Mouse (Mus musculus) ES-Bruce4 (cell line): Measurements from ENCODE around the gene Gm45213. TPM values are rescaled to one million over a fixed set of nuclear protein-coding genes. Genes with fewer than 3 reads are reported as not detected.

ENCODE experiments used
- H3K27ac ChIP-seq: 2 replicates; pipeline ENCODE4 v1.5.1; 2012; ENCODE audit warnings: low read length, inconsistent platforms; ENCODE audit not compliant: insufficient read depth
- H3K27me3 ChIP-seq: 2 replicates; pipeline ENCODE4 v1.6.1; 2012; ENCODE audit warnings: mild to moderate bottlenecking, low read length, inconsistent platforms; ENCODE audit not compliant: control insufficient read depth, poor library complexity, insufficient read depth, severe bottlenecking
- H3K36me3 ChIP-seq: 2 replicates; pipeline ENCODE4 v1.6.1; 2012; ENCODE audit warnings: inconsistent platforms, mild to moderate bottlenecking, low read length, moderate library complexity; ENCODE audit not compliant: control insufficient read depth, poor library complexity, insufficient read depth, severe bottlenecking
- H3K4me1 ChIP-seq: one replicate; pipeline ENCODE4 v1.8.1; 2011; ENCODE audit warnings: low read length; ENCODE audit not compliant: control insufficient read depth, insufficient read depth
- H3K4me3 ChIP-seq: 2 replicates; pipeline ENCODE4 v1.5.1; 2011; ENCODE audit warnings: low read depth, mild to moderate bottlenecking, low read length
- H3K9ac ChIP-seq: 2 replicates; pipeline ENCODE4 v1.6.1; 2012; ENCODE audit warnings: low read depth, mild to moderate bottlenecking, inconsistent platforms; ENCODE audit not compliant: poor library complexity, severe bottlenecking
- H3K9me3 ChIP-seq: replicated peaks from 2 replicates; pipeline ENCODE4 v1.6.1; 2012; ENCODE audit warnings: mild to moderate bottlenecking, low read length, inconsistent platforms; ENCODE audit not compliant: control insufficient read depth, poor library complexity, insufficient read depth, severe bottlenecking
- CTCF ChIP-seq: IDR thresholded peaks from one replicate; pipeline ENCODE4 v1.8.1; 2011; ENCODE audit warnings: low read depth, low read length
- EP300 ChIP-seq: IDR thresholded peaks from 2 replicates; pipeline ENCODE4 v1.6.1; 2011; ENCODE audit warnings: low read depth, low read length; ENCODE audit not compliant: insufficient read depth
- POLR2A ChIP-seq: IDR thresholded peaks from one replicate; pipeline ENCODE4 v1.8.1; 2011; ENCODE audit warnings: low read length; ENCODE audit not compliant: insufficient read depth
- polyA plus RNA-seq: library from polyadenylated mRNA; stranded (reverse); fragments of >200 nt; gene quantifications from 2 replicates; pipeline ENCODE4 v1.2.4, GENCODE M21; 2011; ENCODE audit warnings: low read depth; ENCODE audit not compliant: missing spikeins, insufficient read depth, insufficient read length

Gene Gm45213
- polyA plus RNA-seq, 1 experiment, result not detected

- TF ChIP-seq EP300, result no peak
- TF ChIP-seq CTCF, result no peak
- TF ChIP-seq POLR2A, result no peak
- H3K9me3 ChIP-seq, result no peaks in the 10 kb centered on the region
- no peak overlapping the region for H3K27ac ChIP-seq
- no peaks in the 10 kb centered on the region for H3K36me3 ChIP-seq
- no peaks in the 10 kb centered on the region for H3K27me3 ChIP-seq
- H3K4me1 ChIP-seq, result no peaks in the 10 kb centered on the region
- H3K4me3 ChIP-seq, result no peak overlapping the region
- H3K9ac ChIP-seq, result no peak overlapping the region
Observed at GRCm38 (mm10) chr7:66005066-66005465, 38.3 kb upstream of the Gm45213 start.

DNA sequence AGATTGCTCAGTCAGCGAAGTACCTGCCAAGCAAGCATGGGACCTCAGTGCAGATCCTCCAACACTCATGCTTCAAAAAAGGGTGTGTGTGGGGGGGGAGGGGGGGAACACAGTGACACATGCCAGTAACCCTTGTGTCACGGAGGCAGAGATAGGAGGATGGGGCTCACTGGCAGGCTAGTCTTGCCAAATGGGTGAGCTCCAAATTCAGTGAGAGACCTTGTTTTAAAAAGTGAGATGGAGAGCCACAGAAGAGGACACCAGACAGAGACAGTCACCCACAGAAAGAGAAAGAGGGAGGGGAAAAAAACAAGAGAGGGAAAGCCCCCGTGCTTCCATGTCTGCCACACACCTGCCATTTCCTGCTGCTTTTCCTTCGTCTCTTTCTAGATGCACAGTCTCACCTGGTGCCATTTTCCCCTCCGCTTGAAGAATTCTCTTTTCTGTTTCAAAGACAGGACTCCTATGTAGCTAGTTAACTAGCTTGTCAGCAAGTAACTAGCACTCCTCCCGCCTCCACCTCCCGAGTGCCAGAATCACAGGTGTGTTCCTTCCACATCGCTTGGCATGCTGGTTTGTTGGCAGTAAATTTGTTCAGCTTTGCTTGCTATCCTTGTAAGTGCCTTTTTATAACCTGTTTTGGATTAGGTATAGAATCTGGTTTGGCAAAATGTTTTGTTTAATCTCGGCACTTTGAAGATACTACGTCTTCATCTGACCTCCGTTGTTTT, 35.1 kb upstream of the Gm45213 start:
- H3K36me3 ChIP-seq, result no peaks in the 10 kb centered on the region
- no peak overlapping the region for H3K4me3 ChIP-seq
- no peaks in the 10 kb centered on the region for H3K27me3 ChIP-seq
- no peak for TF ChIP-seq EP300
- no peak for TF ChIP-seq CTCF
- TF ChIP-seq POLR2A, result no peak
- no peaks in the 10 kb centered on the region for H3K9me3 ChIP-seq
- H3K4me1 ChIP-seq, result no peaks in the 10 kb centered on the region
- no peak overlapping the region for H3K9ac ChIP-seq
- no peak overlapping the region for H3K27ac ChIP-seq

- H3K27me3 ChIP-seq, result no peaks in the 10 kb centered on the region
Observed at GRCm38 (mm10) chr7:66008892-66009273, 34.5 kb upstream of the Gm45213 start.

GRCm38 (mm10) chr7:66010518-66010917, 32.9 kb upstream of the Gm45213 start:
- Histone ChIP-seq H3K27me3 (no peaks in the 10 kb centered on the region), H3K4me1 (no peaks in the 10 kb centered on the region), H3K4me3 (no peak overlapping the region), H3K36me3 (no peaks in the 10 kb centered on the region), H3K9ac (no peak overlapping the region), H3K9me3 (no peaks in the 10 kb centered on the region), H3K27ac (no peak overlapping the region)
- TF ChIP-seq EP300, result no peak
- TF ChIP-seq CTCF, result no peak
- no peak for TF ChIP-seq POLR2A

More at GRCm38 (mm10) chr7:66008892-66009273, 34.5 kb upstream of the Gm45213 start:
- H3K9ac ChIP-seq, result no peak overlapping the region
- H3K27ac ChIP-seq, result no peak overlapping the region
- H3K4me3 ChIP-seq, result no peak overlapping the region
- no peaks in the 10 kb centered on the region for H3K4me1 ChIP-seq
- no peaks in the 10 kb centered on the region for H3K9me3 ChIP-seq
- no peaks in the 10 kb centered on the region for H3K36me3 ChIP-seq
- no peak for TF ChIP-seq CTCF
- no peak for TF ChIP-seq POLR2A
- no peak for TF ChIP-seq EP300

- H3K9me3 ChIP-seq, result no peaks in the 10 kb centered on the region
- H3K9ac ChIP-seq, result no peak overlapping the region
- no peak overlapping the region for H3K27ac ChIP-seq
- H3K4me3 ChIP-seq, result no peak overlapping the region
- H3K36me3 ChIP-seq, result no peaks in the 10 kb centered on the region
- H3K4me1 ChIP-seq, result no peaks in the 10 kb centered on the region
- no peaks in the 10 kb centered on the region for H3K27me3 ChIP-seq
- TF ChIP-seq CTCF (peak; percentile 62), POLR2A (no peak)
Observed at GRCm38 (mm10) chr7:66027747-66028146, 15.7 kb upstream of the Gm45213 start.

- no peaks in the 10 kb centered on the region for H3K36me3 ChIP-seq
- H3K27ac ChIP-seq, result no peak overlapping the region
- H3K4me1 ChIP-seq, result no peaks in the 10 kb centered on the region
- no peak overlapping the region for H3K9ac ChIP-seq
- H3K4me3 ChIP-seq, result no peak overlapping the region
- no peaks in the 10 kb centered on the region for H3K27me3 ChIP-seq
- TF ChIP-seq CTCF (no peak), POLR2A (no peak), EP300 (no peak)
- no peaks in the 10 kb centered on the region for H3K9me3 ChIP-seq
Observed at GRCm38 (mm10) chr7:66028766-66029512, 14.5 kb upstream of the Gm45213 start.
